Mouse (Mus musculus) stomach, embryonic 15.5 days (tissue): Measurements from ENCODE around the gene Tnfrsf11a. TPM values are rescaled to one million over a fixed set of nuclear protein-coding genes. Genes with fewer than 3 reads are reported as not detected.
"Not testable (repeated sequence)": the region's sequence is repeated elsewhere in the genome, so short reads cannot be mapped to it uniquely, and the experiment has no call there.

ENCODE experiments used
- ATAC-seq: fragments of 200-750 bp; cut with Nextera tagmentation; 2 replicates; pipeline ENCODE4 v1.8.0; 2017; ENCODE audit warnings: low read depth, moderate number of reproducible peaks, moderate TSS enrichment; ENCODE audit not compliant: insufficient read depth, low FRiP score
- H3K27ac ChIP-seq: fragments of 300-500 bp; sonication (generic); 2 replicates; pipeline ENCODE4 v1.5.1; 2015; ENCODE audit warnings: mild to moderate bottlenecking, inconsistent platforms
- H3K27me3 ChIP-seq: fragments of 300-500 bp; sonication (generic); replicated peaks from 2 replicates; pipeline ENCODE4 v1.6.1; 2015; ENCODE audit warnings: inconsistent platforms
- H3K36me3 ChIP-seq: fragments of 300-500 bp; sonication (generic); 2 replicates; pipeline ENCODE4 v1.6.1; 2015; ENCODE audit warnings: inconsistent platforms
- H3K4me1 ChIP-seq: fragments of 300-500 bp; sonication (generic); 2 replicates; pipeline ENCODE4 v1.6.1; 2015; ENCODE audit warnings: inconsistent platforms
- H3K4me2 ChIP-seq: fragments of 300-500 bp; sonication (generic); 2 replicates; pipeline ENCODE4 v1.6.1; 2015; ENCODE audit warnings: mild to moderate bottlenecking, inconsistent platforms
- H3K4me3 ChIP-seq: fragments of 300-500 bp; sonication (generic); replicated peaks from 2 replicates; pipeline ENCODE4 v1.5.1; 2015; ENCODE audit warnings: inconsistent platforms
- H3K9ac ChIP-seq: fragments of 300-500 bp; sonication (generic); 2 replicates; pipeline ENCODE4 v1.6.1; 2015; ENCODE audit warnings: inconsistent platforms
- H3K9me3 ChIP-seq: fragments of 300-500 bp; sonication (generic); 2 replicates; pipeline ENCODE4 v1.6.1; 2016; ENCODE audit warnings: inconsistent platforms
- WGBS: fragments of 180-500 bp; shearing (Covaris S2); methylation state at CpG from one replicate; pipeline ENCODE4 v1.1.7; 2015; 5-methylcytosine and 5-hydroxymethylcytosine counted together
- polyA plus RNA-seq: library from polyadenylated mRNA; unstranded; fragments of >200 nt; fragmentation: Nextera tagmentation; extraction: Ambion mirVana; gene quantifications from 2 replicates; pipeline ENCODE4 v1.2.1, GENCODE M21; 2015

The Tnfrsf11a gene
- polyA plus RNA-seq, 1 experiment from 2014 or later, result 4.1 TPM

DNA sequence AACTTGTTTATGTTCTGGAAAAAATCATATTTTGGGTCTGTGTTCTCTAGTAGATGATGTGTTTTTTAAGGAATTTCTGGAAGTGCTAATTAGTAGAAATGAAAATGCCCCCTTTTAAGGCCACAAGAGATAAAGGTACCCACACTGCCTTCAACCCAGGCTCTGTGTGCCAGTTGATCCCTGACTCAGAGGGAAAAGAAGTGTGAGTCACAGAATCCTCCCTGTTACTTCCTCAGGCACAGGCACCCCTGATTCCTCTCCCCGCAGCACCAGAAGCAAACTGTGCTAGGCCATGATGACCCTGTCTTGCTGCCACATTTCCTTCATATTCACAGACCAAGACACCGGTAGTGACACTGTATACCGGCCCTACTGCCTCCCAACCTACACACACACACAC, 9.6 kb downstream of the Tnfrsf11a start:
- H3K4me2 ChIP-seq, result no peak overlapping the region
- WGBS, result 89% methylated on average over 3 of the region's 3 CpGs
- no peak overlapping the region for H3K9ac ChIP-seq
- no peaks in the 10 kb centered on the region for H3K27me3 ChIP-seq
- no peaks in the 10 kb centered on the region for H3K4me1 ChIP-seq
- no peak for ATAC-seq
- no peaks in the 10 kb centered on the region for H3K9me3 ChIP-seq
- H3K4me3 ChIP-seq, result no peak overlapping the region
- no peaks in the 10 kb centered on the region for H3K36me3 ChIP-seq
- H3K27ac ChIP-seq, result no peak overlapping the region

DNA sequence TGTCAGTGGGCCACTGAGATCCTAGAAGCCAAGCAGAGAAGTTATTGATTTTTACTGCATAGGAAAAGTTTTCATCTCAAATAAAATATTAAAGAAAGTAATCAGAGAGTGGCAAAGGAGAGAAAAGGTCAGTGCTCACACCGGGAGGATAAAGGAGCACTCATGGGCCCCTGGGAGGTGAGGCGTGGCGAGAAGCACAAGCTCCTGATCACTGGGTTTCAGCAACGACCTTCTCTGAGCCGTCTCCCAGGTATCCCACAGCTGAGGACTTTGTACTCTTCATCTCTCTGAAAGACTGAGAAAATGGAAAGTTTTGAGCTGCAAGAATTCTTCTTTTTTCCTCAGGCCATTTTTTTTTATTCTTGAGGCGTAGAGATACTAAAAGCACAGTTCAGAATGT, 14.2 kb downstream of the Tnfrsf11a start:
- no peak overlapping the region for H3K4me3 ChIP-seq
- H3K4me1 ChIP-seq, result no peaks in the 10 kb centered on the region
- 88% methylated on average over 6 of the region's 6 CpGs for WGBS

DNA sequence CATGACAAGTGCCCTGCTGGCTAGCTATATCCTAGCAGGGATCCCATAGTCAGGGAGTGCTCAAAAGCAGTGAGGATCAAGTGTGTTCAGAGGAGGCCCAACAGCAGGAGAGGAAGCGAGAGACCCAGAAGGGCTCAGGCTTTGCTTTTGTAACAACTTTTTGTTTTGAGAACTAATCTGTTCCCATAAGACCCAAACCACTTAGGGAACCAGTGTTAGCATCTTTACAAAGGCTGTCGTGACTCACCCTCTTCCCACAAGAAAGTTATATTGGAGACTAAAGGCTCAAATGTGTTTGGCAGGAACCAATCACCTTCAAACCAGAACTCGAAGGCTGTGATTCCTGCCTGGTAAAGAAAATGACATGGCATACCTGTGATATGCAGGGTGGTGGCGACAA, 15.2 kb downstream of the Tnfrsf11a start:
- Histone ChIP-seq H3K4me1 (no peaks in the 10 kb centered on the region), H3K4me3 (no peak overlapping the region), H3K9ac (no peak overlapping the region), H3K9me3 (no peaks in the 10 kb centered on the region), H3K27me3 (no peaks in the 10 kb centered on the region), H3K27ac (no peak overlapping the region), H3K4me2 (no peak overlapping the region), H3K36me3 (no peaks in the 10 kb centered on the region)
- WGBS, result 87% methylated on average over 4 of the region's 4 CpGs
- no peak for ATAC-seq

More for the DNA sequence above, 14.2 kb downstream of the Tnfrsf11a start:
- no peak for ATAC-seq
- Histone ChIP-seq H3K9ac (no peak overlapping the region), H3K36me3 (no peaks in the 10 kb centered on the region), H3K27ac (no peak overlapping the region), H3K27me3 (no peaks in the 10 kb centered on the region), H3K9me3 (no peaks in the 10 kb centered on the region), H3K4me2 (no peak overlapping the region)

DNA sequence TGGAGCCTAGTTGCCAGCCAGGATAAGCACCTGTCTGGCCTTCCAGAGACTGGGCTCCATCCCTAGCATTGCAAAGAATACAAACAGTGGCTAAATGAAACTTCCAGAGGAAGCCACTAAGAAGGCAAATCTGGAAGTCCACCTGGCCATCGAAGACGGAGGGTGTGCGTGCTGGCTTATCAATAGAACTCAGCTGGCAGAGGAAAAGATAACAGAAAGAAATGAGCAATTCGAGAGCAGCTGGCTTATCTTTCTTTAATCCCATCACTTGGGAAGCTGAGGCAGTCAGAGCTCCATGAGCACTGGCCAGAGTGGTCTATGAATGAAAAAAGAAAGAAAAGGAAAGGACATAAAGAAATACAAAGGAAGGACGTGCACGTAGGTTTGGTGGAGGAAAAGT, 20.1 kb downstream of the Tnfrsf11a start:
- H3K4me1 ChIP-seq, result no peaks in the 10 kb centered on the region
- H3K27me3 ChIP-seq, result no peaks in the 10 kb centered on the region
- no peak overlapping the region for H3K27ac ChIP-seq
- H3K36me3 ChIP-seq, result no peaks in the 10 kb centered on the region
- no peak overlapping the region for H3K9ac ChIP-seq
- H3K4me2 ChIP-seq, result no peak overlapping the region
- ATAC-seq, result no peak
- no peak overlapping the region for H3K4me3 ChIP-seq
- WGBS, result 78% methylated on average over 6 of the region's 6 CpGs
- H3K9me3 ChIP-seq, result no peaks in the 10 kb centered on the region

DNA sequence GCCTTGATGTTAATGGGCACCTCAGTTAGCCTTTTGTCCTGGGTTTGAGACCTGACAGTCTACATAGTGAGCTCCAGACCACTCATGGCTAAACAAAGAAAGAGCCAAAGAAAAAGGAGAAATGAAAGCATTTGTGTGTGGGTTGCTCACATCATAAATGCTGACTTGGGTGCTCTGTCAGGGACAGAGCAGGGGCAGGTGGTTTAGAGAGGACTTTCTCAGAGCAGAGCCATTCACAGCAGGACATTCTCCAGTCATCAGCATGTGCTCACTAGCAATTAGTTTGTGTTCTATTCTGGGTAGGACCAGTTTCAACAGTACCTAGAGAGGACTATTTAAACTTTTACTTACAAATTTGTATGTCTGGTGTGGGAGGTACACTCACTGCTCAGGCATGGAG, 20.7 kb downstream of the Tnfrsf11a start:
- H3K4me2 ChIP-seq, result no peak overlapping the region
- no peak for ATAC-seq
- no peaks in the 10 kb centered on the region for H3K4me1 ChIP-seq
- H3K4me3 ChIP-seq, result no peak overlapping the region
- no peak overlapping the region for H3K9ac ChIP-seq
- no peaks in the 10 kb centered on the region for H3K27me3 ChIP-seq
- no peaks in the 10 kb centered on the region for H3K36me3 ChIP-seq
- no peaks in the 10 kb centered on the region for H3K9me3 ChIP-seq
- H3K27ac ChIP-seq, result no peak overlapping the region

DNA sequence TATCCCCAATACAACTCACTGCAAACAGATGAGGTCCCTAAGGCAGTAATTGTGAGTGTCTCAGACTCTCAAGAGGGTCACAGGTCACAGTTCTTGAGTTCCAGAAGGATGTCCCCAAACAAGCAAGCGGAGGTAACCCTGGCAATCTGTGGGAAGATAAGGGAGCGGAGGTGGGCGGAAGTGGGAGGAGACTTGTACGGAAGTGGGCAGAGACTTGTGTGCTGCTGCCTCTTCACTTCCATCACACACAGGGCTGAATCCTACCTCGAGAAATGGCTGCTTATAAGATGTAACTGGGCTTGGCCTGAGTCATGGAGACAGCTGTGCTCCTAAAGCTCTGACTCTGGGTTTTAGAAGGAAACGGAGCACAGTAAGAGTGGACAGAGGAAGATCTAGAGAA, 22.4 kb downstream of the Tnfrsf11a start:
- H3K9ac ChIP-seq, result no peak overlapping the region
- ATAC-seq, result no peak
- no peak overlapping the region for H3K4me3 ChIP-seq
- no peaks in the 10 kb centered on the region for H3K4me1 ChIP-seq
- H3K27ac ChIP-seq, result no peak overlapping the region
- 53% methylated on average over 6 of the region's 6 CpGs for WGBS
- no peaks in the 10 kb centered on the region for H3K27me3 ChIP-seq
- H3K9me3 ChIP-seq, result no peaks in the 10 kb centered on the region
- no peaks in the 10 kb centered on the region for H3K36me3 ChIP-seq
- H3K4me2 ChIP-seq, result no peak overlapping the region

DNA sequence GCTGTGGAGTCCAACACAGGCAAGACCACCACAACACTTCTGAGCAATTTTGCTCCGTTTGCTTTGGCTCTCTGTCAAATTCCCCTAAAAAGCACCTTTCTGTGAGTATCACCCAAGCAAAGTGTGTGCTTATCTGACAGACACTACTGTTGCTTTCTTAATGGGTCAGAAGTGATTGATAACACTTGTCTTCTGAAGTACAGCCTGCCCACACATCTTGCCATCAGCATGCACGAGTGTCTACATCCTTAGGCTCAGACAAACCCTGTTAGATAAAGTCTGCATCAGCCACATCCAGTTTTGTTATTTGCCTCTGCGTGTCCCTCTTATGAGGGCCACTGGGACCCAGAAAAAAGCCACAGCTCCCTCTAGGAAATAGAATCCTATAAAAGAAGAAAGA, 23.8 kb downstream of the Tnfrsf11a start:
- no peak for ATAC-seq
- no peaks in the 10 kb centered on the region for H3K36me3 ChIP-seq
- H3K27ac ChIP-seq, result no peak overlapping the region
- H3K27me3 ChIP-seq, result no peaks in the 10 kb centered on the region
- no peak overlapping the region for H3K4me2 ChIP-seq
- H3K4me3 ChIP-seq, result no peak overlapping the region
- no peaks in the 10 kb centered on the region for H3K4me1 ChIP-seq
- no peaks in the 10 kb centered on the region for H3K9me3 ChIP-seq
- 53% methylated on average over 3 of the region's 3 CpGs for WGBS
- no peak overlapping the region for H3K9ac ChIP-seq

DNA sequence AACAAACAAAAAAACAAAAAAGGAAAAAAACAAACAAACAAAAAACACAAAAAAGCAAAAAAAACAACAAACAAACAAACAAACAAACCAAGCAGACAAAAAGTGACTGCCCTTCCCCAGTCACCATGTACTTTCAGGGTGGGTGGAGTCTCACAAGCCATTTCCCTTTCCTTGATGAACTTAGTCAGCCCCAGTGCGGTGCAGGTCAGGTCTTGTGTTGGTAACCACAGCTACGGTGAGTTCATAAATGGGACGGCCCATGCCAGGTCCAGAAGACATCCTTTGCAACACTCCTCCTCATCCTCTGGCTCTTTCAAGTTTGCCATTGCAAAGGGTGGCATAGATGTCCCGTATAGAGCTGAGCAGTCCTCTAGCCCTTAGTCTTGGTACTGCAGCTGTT, 25.0 kb downstream of the Tnfrsf11a start:
- ATAC-seq, result no peak

DNA sequence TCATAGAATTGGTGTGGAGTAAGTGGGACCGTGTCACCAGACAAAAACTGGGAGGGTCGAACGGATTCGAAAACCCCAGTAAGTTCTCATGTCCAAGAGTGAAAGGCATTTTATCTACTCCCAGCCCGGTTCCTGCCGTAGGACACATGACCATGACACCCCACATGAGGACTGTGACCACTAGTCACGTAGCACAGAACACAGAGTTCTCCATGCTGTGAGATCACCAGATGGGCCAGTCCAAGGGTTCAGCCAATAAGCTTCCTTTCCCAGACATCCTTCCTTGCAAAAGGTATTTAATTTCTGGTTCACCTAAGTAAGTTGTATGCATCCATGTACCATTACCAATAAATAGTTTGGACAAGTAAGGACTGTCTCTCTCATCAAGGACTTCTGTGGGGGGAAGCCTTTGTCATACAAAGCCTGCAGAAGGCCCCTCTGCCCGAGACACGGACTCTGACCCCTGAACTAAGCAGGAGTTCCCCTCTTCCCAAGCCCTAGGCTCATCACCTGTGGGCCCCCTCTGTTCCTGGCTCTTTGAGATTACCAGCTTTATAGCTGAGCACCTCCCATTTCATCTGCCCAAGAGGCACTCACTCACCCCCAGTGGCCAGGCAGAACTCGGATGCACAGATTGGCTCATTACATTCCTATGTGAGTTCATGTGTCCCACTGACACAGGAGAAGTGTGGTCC, 26.7 kb downstream of the Tnfrsf11a start:
- Histone ChIP-seq H3K27ac (no peak overlapping the region), H3K9ac (no peak overlapping the region), H3K27me3 (no peaks in the 10 kb centered on the region), H3K4me1 (no peaks in the 10 kb centered on the region), H3K4me2 (no peak overlapping the region), H3K9me3 (no peaks in the 10 kb centered on the region), H3K4me3 (no peak overlapping the region), H3K36me3 (no peaks in the 10 kb centered on the region)
- peak; percentile 53; the same call in 1 of the 2 replicates for ATAC-seq
- WGBS, result 90% methylated on average over 10 of the region's 10 CpGs

More for the DNA sequence above, 25.0 kb downstream of the Tnfrsf11a start:
- Histone ChIP-seq H3K4me1 (no peaks in the 10 kb centered on the region), H3K9me3 (no peaks in the 10 kb centered on the region), H3K4me3 (no peak overlapping the region), H3K27ac (no peak overlapping the region), H3K4me2 (no peak overlapping the region), H3K27me3 (no peaks in the 10 kb centered on the region), H3K9ac (no peak overlapping the region), H3K36me3 (no peaks in the 10 kb centered on the region)
- WGBS, result 90% methylated on average over 4 of the region's 4 CpGs

DNA sequence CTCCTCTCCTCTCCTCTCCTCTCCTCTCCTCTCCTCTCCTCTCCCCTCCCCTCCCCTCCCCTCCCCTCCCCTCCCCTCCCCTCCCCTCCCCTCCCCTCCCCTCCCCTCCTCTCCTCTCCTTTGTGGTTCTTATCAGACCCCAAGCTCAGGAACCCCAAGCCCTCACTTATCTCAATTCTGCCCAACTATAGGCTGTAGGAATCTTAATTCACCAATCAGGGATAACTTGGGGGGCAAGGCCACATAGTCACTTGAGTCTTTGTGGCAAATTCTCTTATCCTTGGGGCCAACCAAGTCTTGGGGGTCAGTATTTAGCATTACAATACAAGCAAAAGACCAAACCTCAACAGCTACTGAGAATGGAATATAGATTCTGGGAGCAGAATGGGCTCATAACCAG, 31.5 kb downstream of the Tnfrsf11a start:
- not testable (repeated sequence) for H3K4me1 ChIP-seq, H3K9ac ChIP-seq, ATAC-seq, H3K9me3 ChIP-seq, H3K27ac ChIP-seq, H3K36me3 ChIP-seq, H3K4me3 ChIP-seq, H3K27me3 ChIP-seq, H3K4me2 ChIP-seq

DNA sequence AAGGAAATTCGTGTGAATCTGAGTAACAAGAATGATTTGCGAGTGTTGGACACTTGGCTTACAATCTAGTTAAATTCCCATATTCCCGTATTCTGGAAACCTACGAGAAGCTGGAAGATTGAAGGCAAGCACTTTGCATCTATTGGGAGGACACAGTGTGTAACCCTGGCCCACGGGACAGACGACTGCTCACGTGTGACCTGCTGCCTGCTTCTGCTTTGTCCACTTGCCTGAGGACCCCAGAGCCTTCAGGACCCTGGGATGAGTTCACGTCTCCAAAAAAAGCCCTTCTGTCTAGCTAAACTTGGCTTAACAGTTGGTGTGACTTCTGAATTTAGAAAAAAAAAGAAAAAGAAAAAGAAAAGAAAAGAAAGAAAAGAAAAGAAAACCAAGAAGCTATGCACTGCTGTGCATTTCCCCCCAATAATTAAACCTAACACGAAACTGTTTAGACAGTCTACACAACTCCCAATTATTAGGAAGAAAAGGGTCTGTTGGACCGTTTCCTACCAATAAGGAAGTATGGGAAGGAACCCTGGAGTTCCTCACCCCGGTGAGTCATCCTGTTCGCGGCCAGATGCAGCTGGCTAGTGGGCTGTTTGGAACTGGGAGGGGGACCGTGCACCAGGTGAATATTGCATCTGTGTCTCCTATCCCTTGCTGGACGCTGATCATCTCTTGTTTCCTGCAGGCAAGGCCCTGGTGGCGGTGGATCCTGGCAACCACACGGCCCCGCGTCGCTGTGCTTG, 32.6 kb downstream of the Tnfrsf11a start:
- ATAC-seq, result peak; percentile 41; the same call in 1 of the 2 replicates

DNA sequence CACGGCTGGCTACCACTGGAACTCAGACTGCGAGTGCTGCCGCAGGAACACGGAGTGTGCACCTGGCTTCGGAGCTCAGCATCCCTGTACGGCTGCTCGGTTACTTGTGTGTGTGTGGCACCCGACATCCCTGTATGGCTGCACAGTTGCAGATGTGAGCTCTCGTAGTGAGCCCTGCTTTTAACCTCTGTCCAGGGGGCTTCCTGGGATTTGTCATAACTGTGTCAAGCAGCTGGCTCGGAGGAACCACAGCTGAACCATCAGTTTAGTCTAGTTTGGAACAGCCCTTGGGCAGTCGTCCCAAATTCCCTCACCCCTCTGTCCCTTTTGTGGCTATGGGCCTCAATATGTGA, 33.2 kb downstream of the Tnfrsf11a start:
- 31% methylated on average over 11 of the region's 11 CpGs for WGBS
- H3K4me3 ChIP-seq, result no peak overlapping the region
- H3K27me3 ChIP-seq, result no peaks in the 10 kb centered on the region
- H3K27ac ChIP-seq, result peak overlapping the region; percentile 23
- H3K4me2 ChIP-seq, result peak overlapping the region; percentile 27
- no peaks in the 10 kb centered on the region for H3K9me3 ChIP-seq
- peak; percentile 67; the same call in 1 of the 2 replicates for ATAC-seq
- no peak overlapping the region for H3K9ac ChIP-seq
- H3K36me3 ChIP-seq, result no peaks in the 10 kb centered on the region
- H3K4me1 ChIP-seq, result peaks cover 9% of the 10 kb centered on the region

More for the DNA sequence above, 32.6 kb downstream of the Tnfrsf11a start:
- peaks cover 9% of the 10 kb centered on the region for H3K4me1 ChIP-seq
- no peaks in the 10 kb centered on the region for H3K9me3 ChIP-seq
- no peak overlapping the region for H3K4me3 ChIP-seq
- no peaks in the 10 kb centered on the region for H3K36me3 ChIP-seq
- no peaks in the 10 kb centered on the region for H3K27me3 ChIP-seq
- peak overlapping the region; percentile 27 for H3K4me2 ChIP-seq
- 47% methylated on average over 20 of the region's 20 CpGs for WGBS
- no peak overlapping the region for H3K9ac ChIP-seq
- H3K27ac ChIP-seq, result peak overlapping the region; percentile 23
